Mouse (Mus musculus): ENCODE results near the gene Pak1. TPM values are rescaled to one million over a fixed set of nuclear protein-coding genes. Genes with fewer than 3 reads are reported as not detected.
"Not testable (repeated sequence)": the region's sequence is repeated elsewhere in the genome, so short reads cannot be mapped to it uniquely, and the experiment has no call there.

The Pak1 gene
- polyA plus RNA-seq, 1 experiment from 2014 or later, result 9.3 TPM

DNA sequence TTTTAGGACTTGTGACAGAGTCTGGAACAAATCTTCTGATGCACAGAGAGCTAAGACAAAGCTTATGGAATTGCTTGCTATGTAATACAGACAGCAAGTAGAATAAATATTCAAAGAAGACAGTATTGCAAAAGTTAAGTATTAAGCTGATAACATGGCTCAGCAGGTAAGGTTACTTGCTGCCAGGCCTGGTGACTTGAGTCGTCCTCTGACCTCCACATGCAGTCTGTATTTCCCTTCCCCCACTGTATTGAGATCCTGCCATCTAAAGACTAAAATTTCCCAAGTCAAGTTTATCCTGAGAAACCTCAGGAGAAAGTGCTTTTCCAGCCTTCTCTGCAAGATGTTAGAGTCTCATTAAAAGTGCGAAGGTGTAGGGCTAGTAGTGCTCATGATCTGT, 40.8 kb downstream of the Pak1 start:
- Histone ChIP-seq H3K9ac (no peak overlapping the region), H3K27ac (replicated peaks) (no peak overlapping the region), H3K9me3 (replicated peaks) (no peaks in the 10 kb centered on the region), H3K4me3 (replicated peaks) (no peak overlapping the region), H3K36me3 (replicated peaks) (no peaks in the 10 kb centered on the region), H3K27me3 (no peaks in the 10 kb centered on the region), H3K4me1 (replicated peaks) (no peaks in the 10 kb centered on the region), H3K4me2 (no peak overlapping the region)
- 56% methylated on average over 2 of the region's 2 CpGs for WGBS (ENCODE audit: insufficient replicate concordance)
- no peak for ATAC-seq (ENCODE audit: insufficient read depth)

DNA sequence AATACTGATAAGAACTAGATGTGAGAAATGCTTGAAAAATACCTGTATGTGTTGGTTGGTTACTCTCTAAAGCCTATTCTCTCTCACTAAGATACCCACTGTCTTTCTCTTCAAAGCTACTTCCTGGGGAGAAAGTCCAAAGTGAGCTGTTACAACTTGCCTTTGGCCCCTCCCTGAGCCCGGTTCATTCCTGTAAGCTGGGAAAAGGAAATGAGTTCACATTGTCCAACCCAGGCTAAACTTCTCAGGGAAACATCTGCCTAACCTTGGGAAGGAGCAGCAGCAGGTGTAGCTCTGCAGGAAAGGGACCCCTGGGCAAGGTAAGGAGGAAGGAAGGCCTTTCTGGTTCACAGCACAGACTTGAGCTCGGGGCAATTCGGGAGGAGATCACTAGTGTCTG, 42.4 kb downstream of the Pak1 start:
- 42% methylated on average over 3 of the region's 3 CpGs for WGBS (ENCODE audit: insufficient replicate concordance)
- no peak overlapping the region for H3K9ac ChIP-seq
- H3K9me3 ChIP-seq (replicated peaks), result no peaks in the 10 kb centered on the region
- no peaks in the 10 kb centered on the region for H3K36me3 ChIP-seq (replicated peaks)
- H3K27ac ChIP-seq (replicated peaks), result no peak overlapping the region
- ATAC-seq (ENCODE audit: insufficient read depth), result no peak
- no peaks in the 10 kb centered on the region for H3K4me1 ChIP-seq (replicated peaks)
- no peaks in the 10 kb centered on the region for H3K27me3 ChIP-seq
- H3K4me3 ChIP-seq (replicated peaks), result no peak overlapping the region
- H3K4me2 ChIP-seq, result no peak overlapping the region

DNA sequence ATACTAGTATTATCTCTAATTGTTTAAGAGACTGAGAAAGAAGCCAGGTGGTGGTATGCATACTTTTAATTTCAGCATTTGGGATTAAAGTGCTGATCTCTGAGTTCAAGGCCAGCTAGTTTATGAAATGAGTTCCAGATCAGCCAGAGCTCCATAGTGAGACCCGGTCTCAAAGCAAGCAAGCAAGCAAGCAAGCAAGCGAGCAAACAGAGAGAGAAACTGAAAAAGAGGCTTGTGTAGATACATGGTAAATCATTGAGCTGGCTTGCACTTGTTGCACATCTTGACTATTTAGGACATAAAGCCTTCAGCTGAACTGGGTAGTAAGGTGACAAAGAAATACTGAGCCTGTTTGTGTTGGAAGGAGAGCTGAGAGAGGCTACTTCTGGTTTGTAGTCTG, 44.6 kb downstream of the Pak1 start:
- WGBS (ENCODE audit: insufficient replicate concordance), result 53% methylated on average over 2 of the region's 2 CpGs
- no peak for ATAC-seq (ENCODE audit: insufficient read depth)
- H3K36me3 ChIP-seq (replicated peaks), result no peaks in the 10 kb centered on the region
- no peak overlapping the region for H3K4me3 ChIP-seq (replicated peaks)
- no peaks in the 10 kb centered on the region for H3K27me3 ChIP-seq
- H3K9ac ChIP-seq, result no peak overlapping the region
- H3K27ac ChIP-seq (replicated peaks), result no peak overlapping the region
- H3K4me2 ChIP-seq, result no peak overlapping the region
- H3K9me3 ChIP-seq (replicated peaks), result no peaks in the 10 kb centered on the region
- H3K4me1 ChIP-seq (replicated peaks), result 0 out of 2 replicates have a peak, but pooled peaks cover 2% of the 10 kb centered on the region

DNA sequence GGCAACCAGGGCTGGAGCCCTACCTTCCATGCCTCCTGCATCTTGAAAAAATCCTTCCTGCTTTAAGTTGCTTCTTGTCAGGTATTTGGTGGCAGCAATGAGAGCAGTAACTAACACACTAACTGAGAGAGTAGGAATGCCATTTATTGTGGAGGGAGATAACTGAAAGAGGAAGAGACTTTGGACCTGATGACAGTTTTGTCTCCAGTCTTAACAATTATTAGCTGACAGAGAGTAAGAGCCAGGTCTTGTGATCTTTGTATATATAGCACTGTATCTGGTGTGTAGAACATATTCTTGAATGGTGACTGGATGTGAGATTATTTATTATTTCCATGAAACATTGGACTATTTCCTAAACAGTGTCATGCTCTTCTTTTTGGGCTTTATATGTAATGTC, 50.2 kb downstream of the Pak1 start:
- no peaks in the 10 kb centered on the region for H3K36me3 ChIP-seq (replicated peaks)
- no peaks in the 10 kb centered on the region for H3K9me3 ChIP-seq (replicated peaks)
- no peak overlapping the region for H3K4me2 ChIP-seq
- no peak overlapping the region for H3K27ac ChIP-seq (replicated peaks)
- no peak for ATAC-seq (ENCODE audit: insufficient read depth)
- no peak overlapping the region for H3K9ac ChIP-seq
- H3K4me1 ChIP-seq (replicated peaks), result peaks cover 13% of the 10 kb centered on the region; the same call in 1 of the 2 replicates
- H3K4me3 ChIP-seq (replicated peaks), result no peak overlapping the region
- H3K27me3 ChIP-seq, result no peaks in the 10 kb centered on the region

DNA sequence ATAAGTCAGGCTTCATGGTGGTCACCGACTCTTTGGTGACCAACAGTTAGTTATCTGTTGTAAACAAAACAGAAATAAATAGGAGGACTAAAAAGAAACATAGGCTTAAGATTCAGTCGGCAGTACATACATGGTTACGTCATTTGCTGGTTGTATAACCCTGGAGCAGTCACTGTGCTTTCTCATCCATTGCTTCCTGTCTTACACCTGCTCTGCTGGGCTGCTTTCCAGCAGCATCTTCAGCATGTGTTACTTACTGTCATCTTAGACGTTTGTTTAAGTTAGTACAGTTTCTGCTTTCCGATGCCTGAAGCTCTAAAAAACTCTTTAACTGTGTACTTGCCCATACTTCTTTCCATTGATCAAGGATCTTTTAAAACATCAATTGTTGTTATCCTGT, 53.0 kb downstream of the Pak1 start:
- H3K9ac ChIP-seq, result no peak overlapping the region
- H3K9me3 ChIP-seq (replicated peaks), result no peaks in the 10 kb centered on the region
- no peak for ATAC-seq (ENCODE audit: insufficient read depth)
- H3K36me3 ChIP-seq (replicated peaks), result no peaks in the 10 kb centered on the region
- H3K27me3 ChIP-seq, result no peaks in the 10 kb centered on the region
- H3K4me3 ChIP-seq (replicated peaks), result no peak overlapping the region
- no peak overlapping the region for H3K4me2 ChIP-seq
- peaks cover 16% of the 10 kb centered on the region; the same call in 1 of the 2 replicates for H3K4me1 ChIP-seq (replicated peaks)
- WGBS (ENCODE audit: insufficient replicate concordance), result 66% methylated on average over 5 of the region's 5 CpGs
- no peak overlapping the region for H3K27ac ChIP-seq (replicated peaks)

DNA sequence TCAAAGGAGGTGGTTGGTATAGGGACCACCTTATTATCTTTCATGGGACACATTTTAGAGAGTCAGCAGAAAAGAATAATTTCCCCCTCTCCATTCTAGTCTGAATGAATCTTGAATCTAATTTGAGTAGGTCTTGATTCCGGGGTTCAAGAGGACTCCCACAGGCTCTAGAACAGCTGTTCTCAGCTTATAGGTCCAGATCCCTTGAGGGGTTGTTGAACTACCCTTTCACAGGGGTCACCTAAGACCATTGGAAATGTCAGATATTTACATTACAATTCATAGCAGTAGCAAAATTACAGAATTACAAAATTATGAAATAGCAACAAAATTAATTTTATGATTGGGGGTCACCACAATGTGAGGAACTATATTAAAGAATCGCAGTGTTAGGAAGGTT, 54.0 kb downstream of the Pak1 start:
- peaks cover 14% of the 10 kb centered on the region; the same call in 1 of the 2 replicates for H3K4me1 ChIP-seq (replicated peaks)
- H3K27ac ChIP-seq (replicated peaks), result no peak overlapping the region
- H3K36me3 ChIP-seq (replicated peaks), result no peaks in the 10 kb centered on the region
- WGBS (ENCODE audit: insufficient replicate concordance), result 53% methylated on average over 2 of the region's 2 CpGs
- peak overlapping the region; percentile 71 for H3K4me2 ChIP-seq
- no peaks in the 10 kb centered on the region for H3K27me3 ChIP-seq
- H3K4me3 ChIP-seq (replicated peaks), result no peak overlapping the region; the same call in 1 of the 2 replicates
- no peak for ATAC-seq (ENCODE audit: insufficient read depth)
- H3K9ac ChIP-seq, result no peak overlapping the region
- no peaks in the 10 kb centered on the region for H3K9me3 ChIP-seq (replicated peaks)

DNA sequence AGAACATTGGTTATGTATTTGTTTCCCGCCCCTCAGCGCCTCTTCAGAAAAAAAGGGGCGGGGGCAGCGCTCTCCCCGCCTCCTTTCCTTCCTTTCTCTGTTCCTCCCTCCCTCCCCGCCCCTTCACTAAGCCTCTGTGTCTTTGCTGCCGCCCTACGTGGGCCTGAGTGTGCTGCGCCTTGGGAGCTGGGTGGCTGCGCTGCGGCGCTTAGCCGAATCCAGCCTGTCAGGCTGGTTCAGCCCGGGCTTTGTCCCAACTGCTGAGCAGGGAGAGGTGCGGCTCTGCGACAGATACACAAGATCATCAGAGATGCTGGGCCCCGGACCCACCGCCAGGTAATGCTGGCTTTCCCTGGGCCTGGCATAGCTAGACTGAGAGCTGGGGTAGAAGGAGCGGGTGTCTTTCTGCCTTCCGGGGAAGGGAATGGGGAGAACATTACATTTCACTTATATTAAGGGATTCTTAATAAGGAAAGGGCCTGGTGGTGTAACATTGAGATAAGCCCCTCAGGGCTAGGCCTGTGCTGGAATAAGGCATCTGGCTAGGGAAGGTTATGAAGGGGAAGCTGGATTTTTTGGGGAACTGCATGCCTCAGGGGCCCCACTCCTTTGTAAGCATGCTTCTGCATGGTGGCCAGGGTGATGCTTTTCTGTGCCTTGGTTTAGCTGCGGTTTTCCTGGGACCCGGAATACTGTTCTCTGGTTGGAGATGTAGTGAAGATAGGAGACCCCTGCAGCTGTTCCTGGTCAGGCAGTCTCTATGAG, 54.6 kb downstream of the Pak1 start:
- 3% methylated on average over 22 of the region's 22 CpGs for WGBS (ENCODE audit: insufficient replicate concordance)
- H3K27ac ChIP-seq (replicated peaks), result 0 out of 2 replicates have a peak overlapping the region, but pooled peaks have one; percentile 15

DNA sequence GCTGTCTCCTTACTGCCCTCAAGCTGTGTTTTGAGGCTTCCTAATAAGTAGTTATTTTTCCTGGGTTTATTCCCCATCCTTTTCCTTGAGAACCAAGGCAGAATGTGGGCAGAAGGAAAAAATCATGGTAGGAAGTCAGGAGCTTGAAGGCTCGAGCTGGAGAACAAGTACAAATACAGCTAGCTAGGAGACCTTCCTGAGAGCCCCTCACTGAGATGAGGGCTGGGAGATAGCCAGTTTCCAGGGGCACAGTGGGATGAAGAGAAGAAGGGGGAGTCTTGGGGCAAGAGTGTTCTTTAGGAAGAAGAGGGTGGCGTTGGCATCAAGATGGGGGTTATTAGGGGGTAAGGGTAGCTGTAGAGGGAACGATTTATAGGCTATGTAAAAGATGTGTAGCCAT, 56.1 kb downstream of the Pak1 start:
- Histone ChIP-seq H3K27ac (replicated peaks) (no peak overlapping the region), H3K4me2 (no peak overlapping the region), H3K9me3 (replicated peaks) (no peaks in the 10 kb centered on the region), H3K9ac (no peak overlapping the region), H3K4me3 (replicated peaks) (no peak overlapping the region), H3K36me3 (replicated peaks) (no peaks in the 10 kb centered on the region), H3K4me1 (replicated peaks) (peaks cover 14% of the 10 kb centered on the region; the same call in 1 of the 2 replicates), H3K27me3 (no peaks in the 10 kb centered on the region)
- no peak for ATAC-seq (ENCODE audit: insufficient read depth)
- WGBS (ENCODE audit: insufficient replicate concordance), result 56% methylated on average over 3 of the region's 3 CpGs

More for the DNA sequence above, 54.6 kb downstream of the Pak1 start:
- Histone ChIP-seq H3K4me3 (replicated peaks) (peak overlapping the region; percentile 55), H3K4me1 (replicated peaks) (peaks cover 14% of the 10 kb centered on the region; the same call in 1 of the 2 replicates), H3K9ac (peak overlapping the region; percentile 49; the same call in 1 of the 2 replicates), H3K27me3 (no peaks in the 10 kb centered on the region), H3K36me3 (replicated peaks) (no peaks in the 10 kb centered on the region), H3K4me2 (peak overlapping the region; percentile 71), H3K9me3 (replicated peaks) (no peaks in the 10 kb centered on the region)
- ATAC-seq (ENCODE audit: insufficient read depth), result peak; percentile 89

DNA sequence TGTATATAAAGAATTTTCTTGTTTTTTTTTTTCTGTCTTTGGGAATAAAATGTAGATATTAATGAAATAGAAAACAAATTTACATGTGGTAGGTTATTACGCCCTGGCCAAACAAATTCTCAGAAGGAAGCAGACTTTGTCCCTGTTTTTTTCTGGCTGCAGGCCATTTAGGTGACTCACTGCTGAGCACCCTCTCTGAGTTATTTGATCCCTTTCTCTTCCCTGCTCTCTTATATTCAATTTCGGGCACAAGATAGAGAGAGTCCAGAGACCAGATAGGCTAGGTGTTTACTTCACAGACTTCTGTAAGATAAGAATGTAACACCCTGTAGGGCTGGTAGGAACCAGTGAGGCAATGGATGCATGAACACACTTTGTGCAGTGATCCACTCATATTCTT, 57.2 kb downstream of the Pak1 start:
- Histone ChIP-seq H3K9ac (no peak overlapping the region), H3K4me2 (no peak overlapping the region), H3K9me3 (replicated peaks) (no peaks in the 10 kb centered on the region), H3K4me3 (replicated peaks) (no peak overlapping the region), H3K36me3 (replicated peaks) (no peaks in the 10 kb centered on the region), H3K27me3 (no peaks in the 10 kb centered on the region), H3K27ac (replicated peaks) (no peak overlapping the region), H3K4me1 (replicated peaks) (peaks cover 14% of the 10 kb centered on the region; the same call in 1 of the 2 replicates)
- no peak for ATAC-seq (ENCODE audit: insufficient read depth)
- WGBS (ENCODE audit: insufficient replicate concordance), result 54% methylated on average over 2 of the region's 2 CpGs

DNA sequence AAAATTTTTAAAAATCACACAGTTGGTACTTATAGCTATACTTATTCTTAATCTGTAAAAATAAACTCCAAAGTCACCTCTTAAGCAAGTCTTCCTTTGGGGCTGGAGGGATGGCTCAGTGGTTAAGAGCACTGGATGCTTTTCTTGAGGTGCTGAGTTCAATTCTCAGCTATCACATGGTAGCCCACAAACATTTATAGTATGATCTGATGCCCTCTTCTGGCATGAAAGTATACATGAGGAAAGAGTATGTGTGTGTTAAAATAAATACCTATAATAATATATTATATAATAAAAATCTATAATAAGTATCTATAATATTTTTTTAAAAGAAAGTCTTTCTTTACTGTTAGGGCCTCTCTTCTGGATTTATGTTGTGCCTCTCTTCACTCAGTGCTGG, 58.2 kb downstream of the Pak1 start:
- Histone ChIP-seq H3K27ac (replicated peaks) (no peak overlapping the region), H3K4me1 (replicated peaks) (peaks cover 14% of the 10 kb centered on the region; the same call in 1 of the 2 replicates), H3K4me3 (replicated peaks) (no peak overlapping the region), H3K36me3 (replicated peaks) (no peaks in the 10 kb centered on the region), H3K27me3 (no peaks in the 10 kb centered on the region), H3K4me2 (no peak overlapping the region), H3K9me3 (replicated peaks) (no peaks in the 10 kb centered on the region), H3K9ac (no peak overlapping the region)
- no peak for ATAC-seq (ENCODE audit: insufficient read depth)

DNA sequence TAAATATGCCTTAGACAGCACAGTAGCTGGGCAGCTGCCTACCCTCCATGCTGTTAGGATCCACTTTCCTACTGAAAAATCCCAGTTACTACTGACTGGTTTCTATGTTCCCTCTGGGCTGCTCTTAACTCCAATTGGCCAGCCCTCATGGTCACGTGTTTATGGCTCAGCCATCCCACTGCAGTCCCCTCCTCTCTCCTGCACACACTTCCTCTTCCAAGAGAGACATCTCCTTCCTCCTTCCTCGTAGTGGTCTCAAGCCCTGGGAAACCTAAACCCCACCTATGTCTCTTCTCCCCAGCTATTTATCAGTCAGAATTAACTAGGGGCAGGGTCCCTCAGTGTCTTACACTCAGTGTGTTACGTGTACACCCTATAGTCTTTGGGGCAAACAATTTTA, 61.2 kb downstream of the Pak1 start:
- H3K4me2 ChIP-seq; H3K9me3 ChIP-seq (replicated peaks); H3K27ac ChIP-seq (replicated peaks); H3K4me3 ChIP-seq (replicated peaks); H3K4me1 ChIP-seq (replicated peaks); H3K36me3 ChIP-seq (replicated peaks); H3K9ac ChIP-seq; H3K27me3 ChIP-seq; ATAC-seq (ENCODE audit: insufficient read depth): not testable (repeated sequence)
- 48% methylated on average over 3 of the region's 3 CpGs for WGBS (ENCODE audit: insufficient replicate concordance)

DNA sequence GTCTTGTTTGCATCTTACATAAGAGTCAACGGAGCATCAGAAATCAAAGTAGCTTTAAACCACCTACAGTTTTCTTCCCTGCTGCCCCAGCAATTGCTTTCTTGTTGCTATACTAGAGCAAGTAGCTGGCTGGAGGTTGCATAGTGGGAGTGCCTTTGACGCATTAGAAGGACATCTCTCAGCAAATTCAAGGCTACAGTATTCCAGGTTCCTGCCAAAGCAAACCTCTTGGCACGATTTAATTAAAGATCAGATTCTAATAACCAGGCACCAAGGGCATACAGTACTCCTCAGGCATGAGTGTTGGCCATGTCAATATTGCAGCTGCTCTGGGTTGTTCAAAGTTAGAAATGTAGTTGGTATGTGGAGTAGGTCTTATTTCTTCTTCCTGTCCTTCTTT, 62.0 kb downstream of the Pak1 start:
- H3K27ac ChIP-seq (replicated peaks), result no peak overlapping the region
- no peak overlapping the region for H3K4me2 ChIP-seq
- H3K9ac ChIP-seq, result no peak overlapping the region
- no peaks in the 10 kb centered on the region for H3K27me3 ChIP-seq
- ATAC-seq (ENCODE audit: insufficient read depth), result no peak
- H3K9me3 ChIP-seq (replicated peaks), result no peaks in the 10 kb centered on the region
- H3K4me3 ChIP-seq (replicated peaks), result no peak overlapping the region
- H3K36me3 ChIP-seq (replicated peaks), result no peaks in the 10 kb centered on the region
- 0 out of 2 replicates have a peak, but pooled peaks cover 3% of the 10 kb centered on the region for H3K4me1 ChIP-seq (replicated peaks)
- 61% methylated on average over 3 of the region's 3 CpGs for WGBS (ENCODE audit: insufficient replicate concordance)
